Mouse (Mus musculus) E14TG2a.4 (cell line): ENCODE results near the gene Sash1.

ENCODE experiments used
- CTCF ChIP-seq: conservative IDR thresholded peaks from 2 replicates; pipeline ENCODE4 v1.5.1; 2014; ENCODE audit warnings: low read length
- NANOG ChIP-seq: IDR thresholded peaks from 2 replicates; pipeline ENCODE4 v1.6.1; 2014; ENCODE audit warnings: borderline replicate concordance, low read length, mixed read lengths
- POU5F1 ChIP-seq: IDR thresholded peaks from 2 replicates; pipeline ENCODE4 v1.6.1; 2014; ENCODE audit warnings: low read length, borderline replicate concordance

- TF ChIP-seq CTCF (no peak), POU5F1 (no peak), NANOG (no peak)
Measured at GRCm38 (mm10) chr10:8789096-8789495, 96.8 kb downstream of the Sash1 start.
